Mouse (Mus musculus) stomach, embryonic 16.5 days (tissue): ENCODE data around the gene Fndc3b. TPM values are rescaled to one million over a fixed set of nuclear protein-coding genes. Genes with fewer than 3 reads are reported as not detected.

ENCODE experiments used
- ATAC-seq: fragments of 200-750 bp; cut with Nextera tagmentation; 2 replicates; pipeline ENCODE4 v1.8.0; 2017; ENCODE audit warnings: moderate number of reproducible peaks, moderate TSS enrichment; ENCODE audit not compliant: insufficient read depth, low FRiP score
- H3K27ac ChIP-seq: fragments of 300-500 bp; sonication (generic); 2 replicates; pipeline ENCODE4 v1.5.1; 2014; ENCODE audit warnings: low read length
- H3K27me3 ChIP-seq: fragments of 300-500 bp; sonication (generic); 2 replicates; pipeline ENCODE4 v1.6.1; 2014; ENCODE audit warnings: low read length, control low read depth, mixed read lengths; ENCODE audit not compliant: control insufficient read depth, insufficient read depth
- H3K36me3 ChIP-seq: fragments of 300-500 bp; sonication (generic); 2 replicates; pipeline ENCODE4 v1.6.1; 2014; ENCODE audit warnings: low read length; ENCODE audit not compliant: control insufficient read depth, insufficient read depth
- H3K4me1 ChIP-seq: fragments of 300-500 bp; sonication (generic); 2 replicates; pipeline ENCODE4 v1.6.1; 2014; ENCODE audit warnings: low read length, control low read depth, mixed read lengths; ENCODE audit not compliant: control insufficient read depth, insufficient read depth
- H3K4me2 ChIP-seq: fragments of 300-500 bp; sonication (generic); 2 replicates; pipeline ENCODE4 v1.6.1; 2014; ENCODE audit warnings: low read depth, low read length, mixed read lengths
- H3K4me3 ChIP-seq: fragments of 300-500 bp; sonication (generic); replicated peaks from 2 replicates; pipeline ENCODE4 v1.5.1; 2014; ENCODE audit warnings: mild to moderate bottlenecking, low read length
- H3K9ac ChIP-seq: fragments of 300-500 bp; sonication (generic); 2 replicates; pipeline ENCODE4 v1.6.1; 2014; ENCODE audit warnings: low read length
- H3K9me3 ChIP-seq: fragments of 300-500 bp; sonication (generic); replicated peaks from 2 replicates; pipeline ENCODE4 v1.6.1; 2016; ENCODE audit warnings: low read length, control low read depth; ENCODE audit not compliant: control insufficient read depth
- WGBS: fragments of 180-500 bp; shearing (Covaris S2); extraction: QIAGEN DNeasy Blood & Tissue Kit; methylation state at CpG from one replicate; pipeline ENCODE4 v1.1.7; 2014; 5-methylcytosine and 5-hydroxymethylcytosine counted together
- polyA plus RNA-seq: library from polyadenylated mRNA; unstranded; fragments of >200 nt; fragmentation: Nextera tagmentation; extraction: Ambion mirVana; gene quantifications from 2 replicates; pipeline ENCODE4 v1.2.1, GENCODE M21; 2015

The Fndc3b gene
- polyA plus RNA-seq, 1 experiment from 2014 or later: 28.6 TPM

- Histone ChIP-seq H3K4me1 (peaks cover 33% of the 10 kb centered on the region), H3K9ac (no peak overlapping the region), H3K4me3 (no peak overlapping the region), H3K36me3 (no peaks in the 10 kb centered on the region), H3K27me3 (no peaks in the 10 kb centered on the region), H3K27ac (peak overlapping the region; percentile 77), H3K9me3 (no peaks in the 10 kb centered on the region), H3K4me2 (peak overlapping the region; percentile 39; the same call in 1 of the 2 replicates)
- 41% methylated on average over 11 of the region's 11 CpGs for WGBS
- peak; percentile 80; the same call in 1 of the 2 replicates for ATAC-seq
Measured at GRCm38 (mm10) chr3:27573458-27573857, 137.6 kb downstream of the Fndc3b start.

- 44% methylated on average over 6 of the region's 6 CpGs for WGBS
- H3K27ac ChIP-seq: peak overlapping the region; percentile 34; the same call in 1 of the 2 replicates
- 0 out of 2 replicates have a peak overlapping the region, but pooled peaks have one; percentile 16 for H3K9ac ChIP-seq
- ATAC-seq: peak; percentile 38; the same call in 1 of the 2 replicates
- H3K36me3 ChIP-seq: no peaks in the 10 kb centered on the region
- H3K4me1 ChIP-seq: peaks cover 33% of the 10 kb centered on the region
- H3K9me3 ChIP-seq: no peaks in the 10 kb centered on the region
- H3K4me2 ChIP-seq: no peak overlapping the region
- H3K4me3 ChIP-seq: no peak overlapping the region
- H3K27me3 ChIP-seq: no peaks in the 10 kb centered on the region
Measured at GRCm38 (mm10) chr3:27572305-27572704, 138.8 kb downstream of the Fndc3b start.

- H3K9ac ChIP-seq: no peak overlapping the region
- no peak overlapping the region for H3K4me2 ChIP-seq
- no peak overlapping the region for H3K27ac ChIP-seq
- H3K27me3 ChIP-seq: no peaks in the 10 kb centered on the region
- no peak for ATAC-seq
- no peaks in the 10 kb centered on the region; the same call in 1 of the 2 replicates for H3K4me1 ChIP-seq
- 75% methylated on average over 4 of the region's 4 CpGs for WGBS
- no peak overlapping the region for H3K4me3 ChIP-seq
- H3K36me3 ChIP-seq: no peaks in the 10 kb centered on the region
- H3K9me3 ChIP-seq: no peaks in the 10 kb centered on the region
Measured at GRCm38 (mm10) chr3:27565314-27565713, 145.8 kb downstream of the Fndc3b start.

- Histone ChIP-seq H3K36me3 (no peaks in the 10 kb centered on the region), H3K9me3 (no peaks in the 10 kb centered on the region), H3K27me3 (no peaks in the 10 kb centered on the region), H3K4me3 (no peak overlapping the region), H3K4me2 (no peak overlapping the region), H3K27ac (no peak overlapping the region), H3K9ac (no peak overlapping the region), H3K4me1 (no peaks in the 10 kb centered on the region; the same call in 1 of the 2 replicates)
- WGBS: 83% methylated on average over 5 of the region's 5 CpGs
- no peak for ATAC-seq
Measured at GRCm38 (mm10) chr3:27563047-27563624, 148.0 kb downstream of the Fndc3b start.

GRCm38 (mm10) chr3:27562476-27562875 lies 148.6 kb downstream of the Fndc3b start:
- no peak overlapping the region for H3K4me2 ChIP-seq
- WGBS: 79% methylated on average over 3 of the region's 3 CpGs
- H3K4me1 ChIP-seq: peaks cover 3% of the 10 kb centered on the region; the same call in 1 of the 2 replicates
- H3K9me3 ChIP-seq: no peaks in the 10 kb centered on the region
- H3K27me3 ChIP-seq: no peaks in the 10 kb centered on the region
- no peak overlapping the region for H3K9ac ChIP-seq
- H3K27ac ChIP-seq: no peak overlapping the region
- ATAC-seq: no peak
- H3K36me3 ChIP-seq: no peaks in the 10 kb centered on the region
- H3K4me3 ChIP-seq: no peak overlapping the region

GRCm38 (mm10) chr3:27561921-27562320 lies 149.2 kb downstream of the Fndc3b start:
- Histone ChIP-seq H3K27ac (no peak overlapping the region), H3K27me3 (no peaks in the 10 kb centered on the region), H3K4me1 (peaks cover 5% of the 10 kb centered on the region; the same call in 1 of the 2 replicates), H3K36me3 (no peaks in the 10 kb centered on the region), H3K4me3 (no peak overlapping the region), H3K4me2 (no peak overlapping the region), H3K9me3 (no peaks in the 10 kb centered on the region), H3K9ac (no peak overlapping the region)
- ATAC-seq: no peak
- WGBS: 93% methylated on average over 2 of the region's 2 CpGs

GRCm38 (mm10) chr3:27559316-27559715 lies 151.8 kb downstream of the Fndc3b start:
- Histone ChIP-seq H3K4me3 (no peak overlapping the region), H3K9ac (no peak overlapping the region), H3K4me2 (no peak overlapping the region), H3K9me3 (no peaks in the 10 kb centered on the region), H3K27ac (no peak overlapping the region), H3K27me3 (no peaks in the 10 kb centered on the region), H3K36me3 (0 out of 2 replicates have a peak, but pooled peaks cover 8% of the 10 kb centered on the region), H3K4me1 (peaks cover 5% of the 10 kb centered on the region; the same call in 1 of the 2 replicates)
- 34% methylated on average over 4 of the region's 4 CpGs for WGBS
- ATAC-seq: no peak

- no peak overlapping the region for H3K4me3 ChIP-seq
- ATAC-seq: no peak
- 0 out of 2 replicates have a peak, but pooled peaks cover 12% of the 10 kb centered on the region for H3K36me3 ChIP-seq
- 65% methylated on average over 4 of the region's 4 CpGs for WGBS
- peaks cover 5% of the 10 kb centered on the region; the same call in 1 of the 2 replicates for H3K4me1 ChIP-seq
- H3K9me3 ChIP-seq: no peaks in the 10 kb centered on the region
- H3K27ac ChIP-seq: no peak overlapping the region
- no peaks in the 10 kb centered on the region for H3K27me3 ChIP-seq
- no peak overlapping the region for H3K4me2 ChIP-seq
- no peak overlapping the region for H3K9ac ChIP-seq
Measured at GRCm38 (mm10) chr3:27557100-27558004, 153.8 kb downstream of the Fndc3b start.
